Mouse (Mus musculus): ENCODE measurements at regions not wholly inside any gene's neighbourhood (a gene's known extent, or its start where the extent isn't known, plus 50 kb on each side); places are given as distances from the start of the nearest gene placed in this dataset.

DNA sequence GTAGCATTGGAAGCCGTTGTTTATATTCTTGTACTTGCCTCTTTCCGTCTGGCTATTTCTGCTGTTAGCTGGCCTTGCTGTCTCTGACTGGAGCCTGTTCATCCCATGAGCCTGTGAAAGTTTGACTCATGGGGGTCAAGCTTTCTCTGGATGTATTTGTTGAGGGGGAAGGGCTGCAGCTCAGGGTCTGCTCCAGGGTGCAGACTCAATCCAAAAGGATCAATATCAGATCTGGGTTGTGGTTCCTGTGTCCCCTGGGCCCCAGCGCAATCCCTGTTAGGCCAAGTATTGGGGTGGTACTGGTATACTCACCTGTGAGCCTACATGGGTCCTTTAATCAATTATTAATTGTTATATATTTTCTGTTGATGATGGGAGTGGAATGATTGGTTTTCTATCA lies 135.7 kb downstream of the Vapb start:
- TF ChIP-seq CTCF (IDR thresholded peaks at IDR 0.05; ENCODE audit: low read depth, low read length), result no peak
- TF ChIP-seq TAL1 (conservative IDR thresholded peaks at IDR 0.05; ENCODE audit: low read depth, low read length), result no peak
- no peak for TF ChIP-seq POLR2AphosphoS5 (IDR thresholded peaks at IDR 0.05; ENCODE audit: insufficient replicate concordance, low read depth, low read length)
- TF ChIP-seq GATA1 (IDR thresholded peaks at IDR 0.05; ENCODE audit: borderline replicate concordance, low read length), result no peak
- TF ChIP-seq GATA2 (IDR thresholded peaks at IDR 0.05; ENCODE audit: borderline replicate concordance, low read depth, low read length), result no peak
